Mouse (Mus musculus): ENCODE data around the gene B9d1. TPM values are rescaled to one million over a fixed set of nuclear protein-coding genes. Genes with fewer than 3 reads are reported as not detected.

Gene B9d1
- total RNA-seq (2012; rRNA removed), result 84.7 and 108 TPM in 2 replicates

DNA sequence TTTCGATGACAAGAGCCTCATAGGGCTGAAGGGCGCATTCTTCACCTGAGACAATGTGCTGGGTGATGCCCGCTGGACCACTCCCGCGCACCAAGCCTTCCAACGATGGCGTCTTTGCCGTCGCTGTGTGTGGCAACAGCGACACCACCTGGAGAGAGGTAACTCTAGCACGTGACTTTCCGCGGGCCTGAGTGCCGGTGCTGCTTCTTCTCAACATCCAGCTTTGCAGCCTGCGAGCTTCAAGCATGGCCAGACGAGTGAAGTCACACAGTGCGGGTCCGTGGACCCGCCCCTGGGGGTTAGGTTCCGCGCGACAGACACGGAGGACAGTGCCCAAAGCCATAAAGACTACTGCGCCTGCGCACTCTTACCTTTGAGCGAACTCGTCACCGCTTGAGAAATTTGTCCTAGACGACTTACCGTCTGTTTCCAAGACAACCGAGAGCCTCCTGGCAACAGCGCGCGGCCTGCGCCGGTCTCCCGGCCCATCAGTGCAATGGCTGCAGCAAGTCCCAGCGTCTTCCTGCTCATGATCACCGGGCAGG is at the start of gene B9d1:
TSS of gene B9d1 (plus strand) at position 432 of the 545 bp plus-strand sequence.
- in situ Hi-C loops (cut with MboI; ENCODE audit: low sequenced_read_pairs in 2 of 2, unreplicated experiment in 2 of 2), result no loop called here
- Histone ChIP-seq H3K9ac (ENCODE audit: insufficient read depth, low read depth, low read length, poor library complexity, severe bottlenecking) (peak within 1 kb of the TSS; percentile 78), H3K27ac (ENCODE audit: insufficient read depth, low read depth, low read length, poor library complexity, severe bottlenecking) (0 out of 2 replicates have a peak within 1 kb of the TSS, but pooled peaks have one; percentile 16), H3K4me3 (ENCODE audit: insufficient read depth in 1 of 2, low read depth in 1 of 2, low read length in 2 of 2, poor library complexity in 1 of 2, severe bottlenecking in 1 of 2) (peak within 1 kb of the TSS; percentile 64 to 68), H3K36me3 (ENCODE audit: control insufficient read depth, insufficient read depth, low read length, poor library complexity, severe bottlenecking) (peaks cover 9% of the 10 kb centered on the region; the same call in 1 of the 2 replicates), H3K9me3 (ENCODE audit: control insufficient read depth, insufficient read depth, low read depth, low read length) (no peaks in the 10 kb centered on the region), H3K4me1 (ENCODE audit: control insufficient read depth in 2 of 2, insufficient read depth in 2 of 2, low read length in 2 of 2, poor library complexity in 1 of 2) (no peaks in the 10 kb centered on the region)
- peak; percentile 61; the same call in 1 of the 2 replicates for TF ChIP-seq ZC3H11A (IDR thresholded peaks at IDR 0.05; ENCODE audit: borderline replicate concordance, low read depth, low read length)
- TF ChIP-seq MAFK (IDR thresholded peaks at IDR 0.05; ENCODE audit: insufficient read depth, low read depth, low read length), result no peak
- peak; percentile 99 for DNase-seq (ENCODE audit: low read depth, low spot score)

GRCm38 (mm10) chr11:61464071-61464470 is 40.9 kb upstream of the B9d1 start:
- H3K9ac ChIP-seq (ENCODE audit: insufficient read depth, low read depth, low read length, poor library complexity, severe bottlenecking), result no peak overlapping the region
- in situ Hi-C loops (cut with MboI; ENCODE audit: low sequenced_read_pairs in 2 of 2, unreplicated experiment in 2 of 2), result no loop called here
- H3K27ac ChIP-seq (ENCODE audit: insufficient read depth, low read depth, low read length, poor library complexity, severe bottlenecking), result no peak overlapping the region

GRCm38 (mm10) chr11:61465422-61465821 is 39.5 kb upstream of the B9d1 start:
- H3K4me1 ChIP-seq (ENCODE audit: control insufficient read depth in 2 of 2, insufficient read depth in 2 of 2, low read length in 2 of 2, poor library complexity in 1 of 2), result no peaks in the 10 kb centered on the region
- H3K36me3 ChIP-seq (ENCODE audit: control insufficient read depth, insufficient read depth, low read length, poor library complexity, severe bottlenecking), result no peaks in the 10 kb centered on the region
- H3K27ac ChIP-seq (ENCODE audit: insufficient read depth, low read depth, low read length, poor library complexity, severe bottlenecking), result no peak overlapping the region
- no peak overlapping the region for H3K9ac ChIP-seq (ENCODE audit: insufficient read depth, low read depth, low read length, poor library complexity, severe bottlenecking)
- no peak overlapping the region for H3K4me3 ChIP-seq (ENCODE audit: insufficient read depth in 1 of 2, low read depth in 1 of 2, low read length in 2 of 2, poor library complexity in 1 of 2, severe bottlenecking in 1 of 2)
- H3K9me3 ChIP-seq (ENCODE audit: control insufficient read depth, insufficient read depth, low read depth, low read length), result no peaks in the 10 kb centered on the region
- no peak for DNase-seq (ENCODE audit: low read depth, low spot score)
- in situ Hi-C loops (cut with MboI; ENCODE audit: low sequenced_read_pairs in 2 of 2, unreplicated experiment in 2 of 2), result no loop called here
- no peak for TF ChIP-seq HCFC1 (IDR thresholded peaks at IDR 0.05; ENCODE audit: borderline replicate concordance, insufficient read depth, low read length)
- no peak for TF ChIP-seq ZNF384 (IDR thresholded peaks at IDR 0.05; ENCODE audit: low read depth, low read length)
- no peak for TF ChIP-seq MAFK (IDR thresholded peaks at IDR 0.05; ENCODE audit: insufficient read depth, low read depth, low read length)
- no peak for TF ChIP-seq ZC3H11A (IDR thresholded peaks at IDR 0.05; ENCODE audit: borderline replicate concordance, low read depth, low read length)
- TF ChIP-seq CHD2 (IDR thresholded peaks at IDR 0.05; ENCODE audit: low read depth, low read length), result no peak

More at GRCm38 (mm10) chr11:61464071-61464470, 40.9 kb upstream of the B9d1 start:
- Histone ChIP-seq H3K36me3 (ENCODE audit: control insufficient read depth, insufficient read depth, low read length, poor library complexity, severe bottlenecking) (no peaks in the 10 kb centered on the region), H3K4me1 (ENCODE audit: control insufficient read depth in 2 of 2, insufficient read depth in 2 of 2, low read length in 2 of 2, poor library complexity in 1 of 2) (no peaks in the 10 kb centered on the region), H3K4me3 (ENCODE audit: insufficient read depth in 1 of 2, low read depth in 1 of 2, low read length in 2 of 2, poor library complexity in 1 of 2, severe bottlenecking in 1 of 2) (no peak overlapping the region), H3K9me3 (ENCODE audit: control insufficient read depth, insufficient read depth, low read depth, low read length) (no peaks in the 10 kb centered on the region)
- no peak for DNase-seq (ENCODE audit: low read depth, low spot score)
- TF ChIP-seq ZNF384 (IDR thresholded peaks at IDR 0.05; ENCODE audit: low read depth, low read length) (no peak), MAFK (IDR thresholded peaks at IDR 0.05; ENCODE audit: insufficient read depth, low read depth, low read length) (no peak), CHD2 (IDR thresholded peaks at IDR 0.05; ENCODE audit: low read depth, low read length) (no peak), ZC3H11A (IDR thresholded peaks at IDR 0.05; ENCODE audit: borderline replicate concordance, low read depth, low read length) (no peak), HCFC1 (IDR thresholded peaks at IDR 0.05; ENCODE audit: borderline replicate concordance, insufficient read depth, low read length) (no peak)

- Histone ChIP-seq H3K9ac (ENCODE audit: insufficient read depth, low read depth, low read length, poor library complexity, severe bottlenecking) (no peak overlapping the region), H3K27ac (ENCODE audit: insufficient read depth, low read depth, low read length, poor library complexity, severe bottlenecking) (no peak overlapping the region), H3K36me3 (ENCODE audit: control insufficient read depth, insufficient read depth, low read length, poor library complexity, severe bottlenecking) (no peaks in the 10 kb centered on the region), H3K9me3 (ENCODE audit: control insufficient read depth, insufficient read depth, low read depth, low read length) (no peaks in the 10 kb centered on the region), H3K4me1 (ENCODE audit: control insufficient read depth in 2 of 2, insufficient read depth in 2 of 2, low read length in 2 of 2, poor library complexity in 1 of 2) (no peaks in the 10 kb centered on the region), H3K4me3 (ENCODE audit: insufficient read depth in 1 of 2, low read depth in 1 of 2, low read length in 2 of 2, poor library complexity in 1 of 2, severe bottlenecking in 1 of 2) (no peak overlapping the region)
- no peak for TF ChIP-seq MAFK (IDR thresholded peaks at IDR 0.05; ENCODE audit: insufficient read depth, low read depth, low read length)
- TF ChIP-seq HCFC1 (IDR thresholded peaks at IDR 0.05; ENCODE audit: borderline replicate concordance, insufficient read depth, low read length), result no peak
- TF ChIP-seq ZC3H11A (IDR thresholded peaks at IDR 0.05; ENCODE audit: borderline replicate concordance, low read depth, low read length), result no peak
- no peak for TF ChIP-seq CHD2 (IDR thresholded peaks at IDR 0.05; ENCODE audit: low read depth, low read length)
- TF ChIP-seq ZNF384 (IDR thresholded peaks at IDR 0.05; ENCODE audit: low read depth, low read length), result no peak
- in situ Hi-C loops (cut with MboI; ENCODE audit: low sequenced_read_pairs in 2 of 2, unreplicated experiment in 2 of 2), result no loop called here
- DNase-seq (ENCODE audit: low read depth, low spot score), result no peak
Observed at GRCm38 (mm10) chr11:61468534-61468933, 36.4 kb upstream of the B9d1 start.

Measured in ES-E14 (cell line).